Mouse (Mus musculus) forebrain, embryonic 14.5 days (tissue): ENCODE data around the gene Nrn1. TPM values are rescaled to one million over a fixed set of nuclear protein-coding genes. Genes with fewer than 3 reads are reported as not detected.

Experiments
- ATAC-seq: fragments of 200-750 bp; cut with Nextera tagmentation; 2 replicates; pipeline ENCODE4 v1.8.0; 2017; ENCODE audit warnings: mild to moderate bottlenecking, moderate library complexity
- DNase-seq: peaks from one replicate; pipeline ENCODE4 v3.0.0-alpha.2; 2015; ENCODE audit warnings: low spot score
- H3K27ac ChIP-seq: fragments of 300-500 bp; sonication (generic); 2 replicates; pipeline ENCODE4 v1.5.1; 2014; ENCODE audit warnings: low read depth, mild to moderate bottlenecking, control low read depth, low read length, moderate library complexity
- H3K27me3 ChIP-seq: fragments of 300-500 bp; sonication (generic); replicated peaks from 2 replicates; pipeline ENCODE4 v1.6.1; 2014; ENCODE audit warnings: low read length, control low read depth, mixed read lengths; ENCODE audit not compliant: control insufficient read depth, insufficient read depth
- H3K36me3 ChIP-seq: fragments of 300-500 bp; sonication (generic); 2 replicates; pipeline ENCODE4 v1.6.1; 2014; ENCODE audit warnings: low read length, control low read depth; ENCODE audit not compliant: control insufficient read depth, insufficient read depth
- H3K4me1 ChIP-seq: fragments of 300-500 bp; sonication (generic); 2 replicates; pipeline ENCODE4 v1.6.1; 2014; ENCODE audit warnings: antibody characterized with exemption, low read length, control low read depth; ENCODE audit not compliant: control insufficient read depth, insufficient read depth
- H3K4me2 ChIP-seq: fragments of 300-500 bp; sonication (generic); 2 replicates; pipeline ENCODE4 v1.6.1; 2014; ENCODE audit warnings: mild to moderate bottlenecking, control low read depth, low read length
- H3K4me3 ChIP-seq: fragments of 300-500 bp; sonication (generic); 2 replicates; pipeline ENCODE4 v1.5.1; 2014; ENCODE audit warnings: low read depth, low read length, control low read depth
- H3K9ac ChIP-seq: fragments of 300-500 bp; sonication (generic); 2 replicates; pipeline ENCODE4 v1.6.1; 2014; ENCODE audit warnings: mild to moderate bottlenecking, low read length, control low read depth, moderate library complexity
- H3K9me3 ChIP-seq: fragments of 300-500 bp; sonication (generic); replicated peaks from 2 replicates; pipeline ENCODE4 v1.6.1; 2016; ENCODE audit warnings: low read length, control low read depth, mixed read lengths; ENCODE audit not compliant: control insufficient read depth
- WGBS: fragments of 180-500 bp; shearing (Covaris S2); extraction: QIAGEN DNeasy Blood & Tissue Kit; methylation state at CpG from one replicate; pipeline ENCODE4 v1.1.7; 2014; 5-methylcytosine and 5-hydroxymethylcytosine counted together
- polyA plus RNA-seq: library from polyadenylated mRNA; unstranded; fragments of >200 nt; fragmentation: Nextera tagmentation; extraction: Ambion mirVana; gene quantifications from 2 replicates; pipeline ENCODE4 v1.2.1, GENCODE M21; 2014

Nrn1 gene
- polyA plus RNA-seq: 56.5 and 58.6 TPM in 2 replicates

GRCm38 (mm10) chr13:36734731-36735571 lies at the start of gene Nrn1:
Gene Nrn1 (minus strand): TSS chr13:36735131.
- peaks cover 18% of the 10 kb centered on the region for H3K27me3 ChIP-seq
- 1% methylated on average over 50 of the region's 50 CpGs for WGBS

GRCm38 (mm10) chr13:36779626-36780025 lies 44.7 kb upstream of the Nrn1 start:
- Histone ChIP-seq H3K36me3 (no peaks in the 10 kb centered on the region), H3K4me2 (no peak overlapping the region), H3K9me3 (no peaks in the 10 kb centered on the region), H3K4me1 (no peaks in the 10 kb centered on the region), H3K9ac (no peak overlapping the region), H3K27ac (no peak overlapping the region), H3K27me3 (no peaks in the 10 kb centered on the region), H3K4me3 (no peak overlapping the region)
- ATAC-seq (no peak), DNase-seq (no peak)
- 90% methylated on average over 5 of the region's 5 CpGs for WGBS

More at GRCm38 (mm10) chr13:36734731-36735571, at the start of gene Nrn1:
- DNase-seq (peak; percentile 76), ATAC-seq (peak; percentile 43)
- Histone ChIP-seq H3K27ac (peak within 1 kb of the TSS; percentile 94), H3K9me3 (no peaks in the 10 kb centered on the region), H3K4me2 (peak within 1 kb of the TSS; percentile 70), H3K4me1 (no peaks in the 10 kb centered on the region), H3K36me3 (no peaks in the 10 kb centered on the region), H3K9ac (peak within 1 kb of the TSS; percentile 82), H3K4me3 (peak within 1 kb of the TSS; percentile 49)

GRCm38 (mm10) chr13:36766801-36767200 lies 31.9 kb upstream of the Nrn1 start:
- peak; percentile 11 for DNase-seq
- H3K9ac ChIP-seq: no peak overlapping the region
- H3K4me3 ChIP-seq: no peak overlapping the region
- no peak overlapping the region for H3K27ac ChIP-seq
- 34% methylated on average over 2 of the region's 2 CpGs for WGBS
- H3K36me3 ChIP-seq: no peaks in the 10 kb centered on the region
- H3K27me3 ChIP-seq: no peaks in the 10 kb centered on the region
- H3K9me3 ChIP-seq: no peaks in the 10 kb centered on the region
- H3K4me2 ChIP-seq: no peak overlapping the region
- no peaks in the 10 kb centered on the region for H3K4me1 ChIP-seq
- ATAC-seq: no peak

GRCm38 (mm10) chr13:36751861-36752260 lies 16.9 kb upstream of the Nrn1 start:
- ATAC-seq (no peak), DNase-seq (peak; percentile 34)
- Histone ChIP-seq H3K36me3 (no peaks in the 10 kb centered on the region), H3K4me1 (peaks cover 4% of the 10 kb centered on the region; the same call in 1 of the 2 replicates), H3K27me3 (no peaks in the 10 kb centered on the region), H3K9me3 (no peaks in the 10 kb centered on the region), H3K4me3 (no peak overlapping the region), H3K4me2 (no peak overlapping the region), H3K9ac (no peak overlapping the region), H3K27ac (no peak overlapping the region)
- WGBS: 36% methylated on average over 3 of the region's 3 CpGs

- Histone ChIP-seq H3K4me1 (peaks cover 4% of the 10 kb centered on the region; the same call in 1 of the 2 replicates), H3K9ac (no peak overlapping the region), H3K27ac (no peak overlapping the region), H3K36me3 (no peaks in the 10 kb centered on the region), H3K9me3 (no peaks in the 10 kb centered on the region), H3K4me2 (no peak overlapping the region), H3K4me3 (no peak overlapping the region), H3K27me3 (no peaks in the 10 kb centered on the region)
- DNase-seq (peak; percentile 19), ATAC-seq (no peak)
- 47% methylated on average over 2 of the region's 2 CpGs for WGBS
Observed at GRCm38 (mm10) chr13:36750056-36750455, 15.1 kb upstream of the Nrn1 start.

GRCm38 (mm10) chr13:36736619-36736996 lies 1.7 kb upstream of the Nrn1 start:
- Histone ChIP-seq H3K4me1 (no peaks in the 10 kb centered on the region), H3K9ac (peak overlapping the region; percentile 73), H3K4me2 (peak overlapping the region; percentile 70), H3K27ac (peak overlapping the region; percentile 94), H3K4me3 (peak overlapping the region; percentile 49), H3K27me3 (peaks cover 15% of the 10 kb centered on the region; the same call in 1 of the 2 replicates), H3K9me3 (no peaks in the 10 kb centered on the region), H3K36me3 (no peaks in the 10 kb centered on the region)
- DNase-seq (no peak), ATAC-seq (peak; percentile 16)
- WGBS: 7% methylated on average over 9 of the region's 9 CpGs

- Histone ChIP-seq H3K27me3 (peaks cover 15% of the 10 kb centered on the region; the same call in 1 of the 2 replicates), H3K9ac (peak overlapping the region; percentile 73), H3K27ac (peak overlapping the region; percentile 94), H3K4me3 (peak overlapping the region; percentile 49), H3K36me3 (no peaks in the 10 kb centered on the region), H3K9me3 (no peaks in the 10 kb centered on the region), H3K4me2 (peak overlapping the region; percentile 70), H3K4me1 (no peaks in the 10 kb centered on the region)
- WGBS: under 1% methylated on average over 38 of the region's 39 CpGs
- ATAC-seq: peak; percentile 87
- peak; percentile 93 for DNase-seq
Observed at GRCm38 (mm10) chr13:36735901-36736618, 1.1 kb upstream of the Nrn1 start.

GRCm38 (mm10) chr13:36733989-36734690 lies 791 bp downstream of the Nrn1 start:
- DNase-seq (peak; percentile 76), ATAC-seq (peak; percentile 16)
- 1% methylated on average over 26 of the region's 26 CpGs for WGBS
- H3K4me2 ChIP-seq: peak overlapping the region; percentile 70
- peak overlapping the region; percentile 94 for H3K27ac ChIP-seq
- H3K4me3 ChIP-seq: peak overlapping the region; percentile 49
- H3K9me3 ChIP-seq: no peaks in the 10 kb centered on the region
- peaks cover 26% of the 10 kb centered on the region for H3K27me3 ChIP-seq
- peak overlapping the region; percentile 82 for H3K9ac ChIP-seq
- H3K36me3 ChIP-seq: no peaks in the 10 kb centered on the region
- no peaks in the 10 kb centered on the region for H3K4me1 ChIP-seq
